Mouse (Mus musculus): ENCODE measurements around the gene Fnip1.

Gene Fnip1

GRCm38 (mm10) chr11:54562761-54563160 is 124.8 kb downstream of the Fnip1 start:
- DNase-seq: peak; percentile 25
